Mouse (Mus musculus): Measurements from ENCODE around the gene Rbm44. TPM values are rescaled to one million over a fixed set of nuclear protein-coding genes. Genes with fewer than 3 reads are reported as not detected.
A peak's percentile ranks its signal among the peaks of the same experiment; 100 is the strongest.

The Rbm44 gene
- polyA plus RNA-seq, 1 experiment, result not detected

DNA sequence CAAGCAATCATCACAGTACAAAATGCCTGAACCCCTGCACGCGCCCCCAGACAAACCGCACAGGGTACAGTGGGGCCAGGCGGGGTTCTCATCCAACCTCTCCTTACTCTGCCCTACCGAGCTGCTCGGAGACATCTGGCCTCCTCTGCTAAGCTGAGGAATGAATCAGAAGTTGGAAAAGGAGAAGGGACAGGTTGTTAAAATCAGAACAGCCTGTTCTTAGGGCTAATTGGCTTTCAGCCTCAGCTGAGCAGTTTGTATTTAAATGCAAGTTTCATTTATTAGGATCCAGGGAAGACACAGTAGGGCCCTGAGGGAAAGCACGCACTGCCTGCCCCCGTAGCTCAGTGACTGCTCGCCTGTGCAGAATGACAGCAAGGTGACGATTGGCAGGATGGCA, 54.9 kb downstream of the Rbm44 start:
- TF ChIP-seq POLR2A (IDR thresholded peaks at IDR 0.05; ENCODE audit: insufficient read depth, low read depth, low read length) (no peak), CTCF (IDR thresholded peaks at IDR 0.05; ENCODE audit: insufficient read depth, low read depth, low read length) (no peak)
- 48% methylated on average over 10 of the region's 10 CpGs for WGBS
- Histone ChIP-seq H3K4me1 (ENCODE audit: control insufficient read depth, insufficient read depth, low read length) (peaks cover 14% of the 10 kb centered on the region), H3K4me3 (ENCODE audit: insufficient read depth, low read depth, low read length) (no peak overlapping the region), H3K27ac (ENCODE audit: insufficient read depth, low read depth, low read length) (peak overlapping the region; percentile 30)

DNA sequence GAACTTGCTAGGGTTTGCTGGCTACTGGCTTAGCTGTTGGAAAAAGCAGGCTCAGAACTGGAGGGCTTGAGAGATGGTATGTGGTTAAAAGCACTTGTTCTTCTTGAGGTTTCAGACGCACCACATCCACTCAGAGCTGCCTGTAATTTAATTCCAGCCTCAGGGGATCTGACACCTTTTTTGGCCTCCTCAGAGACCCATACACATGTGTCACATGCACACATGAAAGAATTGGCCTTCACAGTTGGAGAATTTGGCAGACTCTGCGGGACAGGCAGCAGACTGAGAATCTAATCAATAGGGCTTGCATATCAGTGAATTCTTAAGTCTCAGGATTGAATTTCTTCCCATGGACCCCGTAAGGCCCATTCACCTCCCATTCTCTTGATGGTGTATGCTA, 56.2 kb downstream of the Rbm44 start:
- WGBS, result 60% methylated on average over 3 of the region's 3 CpGs
- TF ChIP-seq CTCF (IDR thresholded peaks at IDR 0.05; ENCODE audit: insufficient read depth, low read depth, low read length) (no peak), POLR2A (IDR thresholded peaks at IDR 0.05; ENCODE audit: insufficient read depth, low read depth, low read length) (no peak)
- H3K27ac ChIP-seq (ENCODE audit: insufficient read depth, low read depth, low read length), result no peak overlapping the region

DNA sequence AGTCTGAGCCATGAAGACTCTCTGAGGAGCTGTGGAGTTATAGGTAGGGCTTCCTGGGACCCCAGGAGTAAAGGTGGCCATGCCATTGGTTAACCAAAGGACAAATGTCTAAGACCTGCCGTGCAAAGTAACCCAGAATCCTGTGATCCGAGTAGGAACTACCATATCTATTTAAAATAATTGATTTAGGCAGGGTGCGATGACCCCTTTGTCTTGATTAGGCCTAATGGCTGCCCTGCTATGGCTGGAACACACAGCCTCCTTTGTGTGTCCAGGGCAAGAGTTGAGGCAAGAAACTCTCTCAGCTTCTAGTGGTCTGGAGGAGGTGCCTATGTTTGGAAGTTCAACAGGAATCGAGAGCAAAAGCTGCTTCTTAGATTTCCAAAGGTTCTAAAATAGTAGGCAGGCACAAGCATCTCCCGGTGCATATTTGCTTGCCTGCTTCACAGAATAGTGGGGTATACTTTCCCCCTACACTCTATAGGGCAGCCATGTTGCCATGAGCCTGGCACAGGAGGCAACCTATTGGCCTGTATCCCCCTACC, 59.4 kb downstream of the Rbm44 start:
- no peak overlapping the region for H3K4me3 ChIP-seq (ENCODE audit: insufficient read depth, low read depth, low read length)
- TF ChIP-seq CTCF (IDR thresholded peaks at IDR 0.05; ENCODE audit: insufficient read depth, low read depth, low read length) (no peak), POLR2A (IDR thresholded peaks at IDR 0.05; ENCODE audit: insufficient read depth, low read depth, low read length) (no peak)
- 66% methylated on average over 5 of the region's 5 CpGs for WGBS
- peaks cover 42% of the 10 kb centered on the region for H3K4me1 ChIP-seq (ENCODE audit: control insufficient read depth, insufficient read depth, low read length)
- no peak overlapping the region for H3K27ac ChIP-seq (ENCODE audit: insufficient read depth, low read depth, low read length)

More for the DNA sequence above, 56.2 kb downstream of the Rbm44 start:
- peaks cover 21% of the 10 kb centered on the region for H3K4me1 ChIP-seq (ENCODE audit: control insufficient read depth, insufficient read depth, low read length)
- no peak overlapping the region for H3K4me3 ChIP-seq (ENCODE audit: insufficient read depth, low read depth, low read length)

DNA sequence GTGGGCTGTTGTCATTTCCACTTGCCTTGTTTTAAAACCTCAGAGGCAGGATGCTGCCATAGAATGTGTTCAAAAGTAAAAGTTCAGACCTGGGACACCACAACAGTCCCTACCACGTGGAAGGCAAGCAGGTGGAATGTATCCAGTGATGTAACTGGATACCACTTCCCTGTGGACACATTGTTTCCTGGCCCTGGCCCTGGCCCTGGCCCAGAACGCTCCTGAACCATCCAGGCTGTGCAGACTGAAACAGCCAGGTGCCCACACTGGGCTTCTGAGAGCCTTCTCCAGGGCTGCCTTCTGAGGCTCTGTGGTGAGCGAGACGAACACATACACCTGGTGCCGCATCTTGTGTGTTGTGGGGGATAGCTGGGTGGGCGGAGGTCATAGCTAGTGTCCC, 60.8 kb downstream of the Rbm44 start:
- Histone ChIP-seq H3K4me3 (ENCODE audit: insufficient read depth, low read depth, low read length) (no peak overlapping the region), H3K27ac (ENCODE audit: insufficient read depth, low read depth, low read length) (0 out of 2 replicates have a peak overlapping the region, but pooled peaks have one; percentile 20), H3K4me1 (ENCODE audit: control insufficient read depth, insufficient read depth, low read length) (peaks cover 46% of the 10 kb centered on the region)
- no peak for TF ChIP-seq POLR2A (IDR thresholded peaks at IDR 0.05; ENCODE audit: insufficient read depth, low read depth, low read length)
- no peak for TF ChIP-seq CTCF (IDR thresholded peaks at IDR 0.05; ENCODE audit: insufficient read depth, low read depth, low read length)
- WGBS, result 86% methylated on average over 6 of the region's 6 CpGs

DNA sequence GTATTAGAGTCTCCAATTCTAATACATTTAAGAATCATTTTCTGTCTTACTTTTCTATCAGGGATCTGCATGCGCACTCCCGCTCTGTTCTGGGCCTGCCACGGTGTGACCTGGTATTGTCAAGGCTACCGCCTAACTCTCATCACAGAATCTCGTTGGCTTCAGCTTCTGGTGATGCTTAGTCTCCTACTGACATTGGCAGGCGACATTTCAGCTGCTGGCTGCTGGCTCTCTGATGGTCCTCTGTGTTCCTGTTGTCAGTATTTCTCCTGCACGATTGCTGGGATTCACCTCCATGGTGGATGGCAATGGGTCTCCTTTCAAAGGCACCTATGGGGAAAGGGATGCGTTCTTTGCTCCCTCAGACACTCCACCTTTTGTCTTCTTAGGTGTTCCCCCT, 61.4 kb downstream of the Rbm44 start:
- 58% methylated on average over 8 of the region's 8 CpGs for WGBS
- 0 out of 2 replicates have a peak overlapping the region, but pooled peaks have one; percentile 16 for H3K27ac ChIP-seq (ENCODE audit: insufficient read depth, low read depth, low read length)
- peaks cover 53% of the 10 kb centered on the region for H3K4me1 ChIP-seq (ENCODE audit: control insufficient read depth, insufficient read depth, low read length)
- no peak for TF ChIP-seq POLR2A (IDR thresholded peaks at IDR 0.05; ENCODE audit: insufficient read depth, low read depth, low read length)
- no peak for TF ChIP-seq CTCF (IDR thresholded peaks at IDR 0.05; ENCODE audit: insufficient read depth, low read depth, low read length)
- H3K4me3 ChIP-seq (ENCODE audit: insufficient read depth, low read depth, low read length), result no peak overlapping the region

DNA sequence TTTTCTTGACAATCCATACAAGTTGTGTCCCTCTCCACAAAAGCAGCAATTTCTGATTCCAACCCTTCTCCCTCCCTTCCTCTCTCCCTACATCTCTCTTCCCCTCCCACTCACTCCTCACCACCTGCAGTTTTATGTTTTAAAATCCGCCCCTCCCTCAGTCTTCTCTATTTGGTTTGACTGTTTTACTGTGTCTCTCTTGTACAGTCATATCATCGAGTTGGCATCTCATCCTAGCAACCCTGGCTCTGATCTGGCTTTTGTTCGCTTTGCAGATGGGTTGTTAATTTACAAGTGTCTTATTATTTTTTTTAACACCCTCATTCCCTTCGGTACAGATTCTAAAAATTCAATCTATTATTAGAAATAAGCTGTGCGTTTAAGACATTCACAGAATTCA, 62.0 kb downstream of the Rbm44 start:
- peak overlapping the region; percentile 43 for H3K27ac ChIP-seq (ENCODE audit: insufficient read depth, low read depth, low read length)
- H3K4me1 ChIP-seq (ENCODE audit: control insufficient read depth, insufficient read depth, low read length), result peaks cover 58% of the 10 kb centered on the region
- TF ChIP-seq POLR2A (IDR thresholded peaks at IDR 0.05; ENCODE audit: insufficient read depth, low read depth, low read length) (no peak), CTCF (IDR thresholded peaks at IDR 0.05; ENCODE audit: insufficient read depth, low read depth, low read length) (no peak)
- H3K4me3 ChIP-seq (ENCODE audit: insufficient read depth, low read depth, low read length), result no peak overlapping the region
- 31% methylated on average over 5 of the region's 5 CpGs for WGBS

DNA sequence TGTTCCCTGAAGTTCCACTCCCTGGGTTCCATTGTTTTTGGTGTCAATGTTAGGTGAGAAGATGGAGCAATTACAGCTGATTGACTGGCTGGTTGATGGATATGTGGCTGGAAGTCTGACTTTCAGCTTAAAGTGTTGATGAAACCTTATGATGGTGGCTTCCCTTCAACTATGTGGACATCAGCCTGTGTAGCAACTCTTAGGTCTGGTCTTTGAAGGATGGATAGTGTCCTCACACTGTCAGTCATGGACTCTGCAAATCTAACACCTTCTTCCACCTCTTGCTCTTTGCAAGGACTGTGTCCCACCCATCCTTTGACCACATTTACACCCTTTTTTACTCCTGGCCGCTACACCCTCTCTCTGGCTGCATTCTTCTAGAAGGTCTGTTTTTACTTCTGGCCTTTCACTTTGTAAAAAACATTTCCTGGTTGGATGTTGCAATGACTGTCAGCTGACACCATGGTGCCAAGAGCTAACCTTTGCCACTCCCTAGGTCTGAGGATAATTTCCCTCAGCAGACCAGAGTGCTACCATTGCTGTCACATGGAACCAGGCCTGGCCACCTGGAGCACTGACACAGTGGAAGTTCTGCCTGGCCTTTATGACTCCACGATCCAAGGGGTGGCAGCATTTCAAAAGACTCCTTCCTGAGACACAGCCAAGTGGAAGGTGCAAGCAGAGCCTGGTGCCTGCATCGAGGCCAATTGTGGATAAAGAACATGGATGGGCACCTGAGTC, 62.6 kb downstream of the Rbm44 start:
- Histone ChIP-seq H3K4me3 (ENCODE audit: insufficient read depth, low read depth, low read length) (no peak overlapping the region), H3K27ac (ENCODE audit: insufficient read depth, low read depth, low read length) (peak overlapping the region; percentile 95), H3K4me1 (ENCODE audit: control insufficient read depth, insufficient read depth, low read length) (peaks cover 62% of the 10 kb centered on the region)
- TF ChIP-seq POLR2A (IDR thresholded peaks at IDR 0.05; ENCODE audit: insufficient read depth, low read depth, low read length) (no peak), CTCF (IDR thresholded peaks at IDR 0.05; ENCODE audit: insufficient read depth, low read depth, low read length) (no peak)
- 52% methylated on average over 3 of the region's 3 CpGs for WGBS

DNA sequence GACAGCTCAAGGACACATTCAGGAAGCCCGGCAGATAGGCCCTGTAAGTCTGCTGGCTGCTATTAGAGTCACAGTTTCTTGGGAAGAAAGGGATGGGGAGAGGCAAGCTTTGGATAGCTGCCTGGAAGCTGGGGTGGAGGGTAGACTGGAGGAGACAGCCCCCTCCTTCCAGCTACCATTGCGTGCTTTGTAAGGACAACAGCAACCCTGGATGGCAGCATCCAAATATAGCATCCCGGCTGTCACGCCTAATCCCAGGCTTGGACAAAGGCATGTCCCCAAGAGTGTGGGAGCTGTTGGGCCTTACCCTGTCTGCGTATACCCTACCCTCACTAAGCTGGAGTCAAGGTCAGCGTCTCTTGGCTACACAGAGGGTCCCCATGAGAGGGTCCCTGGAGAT, 64.5 kb downstream of the Rbm44 start:
- H3K4me3 ChIP-seq (ENCODE audit: insufficient read depth, low read depth, low read length), result no peak overlapping the region
- WGBS, result 33% methylated on average over 6 of the region's 6 CpGs
- peak overlapping the region; percentile 95 for H3K27ac ChIP-seq (ENCODE audit: insufficient read depth, low read depth, low read length)
- TF ChIP-seq POLR2A (IDR thresholded peaks at IDR 0.05; ENCODE audit: insufficient read depth, low read depth, low read length) (no peak), CTCF (IDR thresholded peaks at IDR 0.05; ENCODE audit: insufficient read depth, low read depth, low read length) (no peak)
- peaks cover 59% of the 10 kb centered on the region for H3K4me1 ChIP-seq (ENCODE audit: control insufficient read depth, insufficient read depth, low read length)

DNA sequence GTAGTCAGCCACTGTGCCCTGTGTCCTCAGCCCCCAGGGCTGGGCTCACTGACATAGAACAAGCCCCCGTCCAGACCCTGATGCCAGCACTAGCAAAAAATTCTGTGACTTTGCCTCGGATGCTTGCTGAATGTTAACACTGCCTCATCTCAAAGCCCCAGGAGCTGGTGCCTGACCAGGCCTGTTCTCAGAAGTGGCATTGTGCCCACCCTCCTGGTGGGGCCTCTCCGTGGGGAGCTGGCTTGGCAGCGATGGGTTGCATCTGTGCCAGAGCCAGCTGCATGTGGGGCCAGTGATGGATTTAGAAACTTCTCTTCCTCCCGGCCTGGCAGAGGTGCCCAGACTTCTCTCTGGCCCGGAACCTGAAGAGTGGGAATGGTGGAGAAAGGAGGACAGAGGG, 64.9 kb downstream of the Rbm44 start:
- H3K4me3 ChIP-seq (ENCODE audit: insufficient read depth, low read depth, low read length), result no peak overlapping the region
- peak overlapping the region; percentile 95 for H3K27ac ChIP-seq (ENCODE audit: insufficient read depth, low read depth, low read length)
- TF ChIP-seq POLR2A (IDR thresholded peaks at IDR 0.05; ENCODE audit: insufficient read depth, low read depth, low read length) (no peak), CTCF (IDR thresholded peaks at IDR 0.05; ENCODE audit: insufficient read depth, low read depth, low read length) (no peak)
- 28% methylated on average over 6 of the region's 6 CpGs for WGBS
- peaks cover 60% of the 10 kb centered on the region for H3K4me1 ChIP-seq (ENCODE audit: control insufficient read depth, insufficient read depth, low read length)

All from olfactory bulb, adult 2 months (tissue).